Mouse (Mus musculus): ENCODE data around the gene Fchsd2.

The Fchsd2 gene

DNA sequence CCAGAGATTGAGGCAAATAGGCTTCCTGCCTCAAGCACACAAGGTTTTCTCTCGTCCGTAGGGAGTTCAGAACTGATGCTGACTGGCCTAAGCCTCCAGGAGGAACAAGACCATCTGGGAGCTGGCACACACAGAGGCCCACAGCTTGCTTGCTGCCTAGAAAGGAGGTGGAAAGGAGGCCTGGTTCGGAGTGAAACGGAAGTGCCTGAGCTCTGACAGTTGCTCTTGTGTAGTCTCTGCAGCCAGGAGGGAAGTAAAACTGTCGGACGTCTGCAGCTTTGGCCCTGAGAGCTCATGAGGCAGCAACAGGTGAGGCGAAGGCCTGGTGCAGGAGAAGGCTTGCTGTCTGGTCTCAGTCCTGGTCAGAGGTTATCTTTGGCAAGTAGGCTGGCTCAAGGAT lies at the start of gene Fchsd2:
Gene Fchsd2 (plus strand): TSS at position 246 of the 400 bp plus-strand sequence.
- DNase-seq (ENCODE audit: low spot score) = no peak

DNA sequence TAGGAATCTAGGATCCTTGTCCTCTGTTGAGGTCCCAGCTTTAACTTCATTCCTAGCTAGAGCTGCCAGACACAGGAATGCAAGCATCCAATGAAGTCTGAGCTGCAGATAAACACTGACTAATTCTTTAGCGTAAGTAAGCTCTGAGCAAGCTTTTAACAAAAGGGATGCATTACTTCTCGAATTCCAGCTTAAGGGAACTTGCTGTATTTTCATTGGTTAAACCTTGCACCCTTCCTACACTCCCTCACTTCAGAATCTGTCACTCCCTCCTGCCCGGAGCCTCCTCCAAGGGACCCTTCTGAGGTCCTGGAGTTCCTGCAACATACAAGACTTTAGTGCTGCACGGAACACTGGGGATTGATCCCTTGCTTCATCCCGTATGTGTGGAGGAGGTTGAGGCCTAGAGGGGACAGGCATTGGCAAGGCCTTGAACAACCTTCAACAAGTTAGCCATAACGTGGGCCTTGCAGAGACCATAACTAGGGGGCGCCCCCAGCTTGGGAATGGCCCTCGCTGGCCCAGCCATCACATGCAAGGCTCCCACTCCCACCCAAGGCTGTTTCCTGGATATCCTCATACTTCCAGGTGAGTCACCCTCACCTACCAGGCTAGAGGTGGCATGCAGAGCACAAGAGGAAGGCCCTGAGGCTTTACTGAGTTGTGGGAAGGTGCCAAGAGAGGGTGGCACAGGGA lies 48.7 kb upstream of the Fchsd2 start:
- no peak for DNase-seq (ENCODE audit: low spot score)

DNA sequence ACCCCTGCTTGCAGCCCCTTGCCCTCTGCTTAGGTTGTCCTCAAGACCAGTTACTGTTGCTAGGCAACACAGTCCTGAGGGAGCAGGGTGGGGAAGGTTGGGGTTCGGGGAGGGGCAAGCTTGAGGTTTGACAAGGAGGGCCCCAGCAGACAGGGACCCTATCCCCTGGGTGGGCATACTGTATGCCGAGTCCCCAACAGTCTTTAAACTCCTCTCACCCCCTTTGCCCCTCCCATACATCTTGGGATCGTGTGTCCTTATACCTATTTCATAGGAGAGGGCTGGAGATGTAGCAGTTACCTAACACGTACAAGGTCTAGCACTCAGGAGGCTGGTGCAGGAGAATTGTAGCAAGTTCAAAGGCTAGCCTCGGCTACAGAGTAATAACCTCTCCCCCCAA lies 44.4 kb upstream of the Fchsd2 start:
- DNase-seq (ENCODE audit: low spot score) = no peak

DNA sequence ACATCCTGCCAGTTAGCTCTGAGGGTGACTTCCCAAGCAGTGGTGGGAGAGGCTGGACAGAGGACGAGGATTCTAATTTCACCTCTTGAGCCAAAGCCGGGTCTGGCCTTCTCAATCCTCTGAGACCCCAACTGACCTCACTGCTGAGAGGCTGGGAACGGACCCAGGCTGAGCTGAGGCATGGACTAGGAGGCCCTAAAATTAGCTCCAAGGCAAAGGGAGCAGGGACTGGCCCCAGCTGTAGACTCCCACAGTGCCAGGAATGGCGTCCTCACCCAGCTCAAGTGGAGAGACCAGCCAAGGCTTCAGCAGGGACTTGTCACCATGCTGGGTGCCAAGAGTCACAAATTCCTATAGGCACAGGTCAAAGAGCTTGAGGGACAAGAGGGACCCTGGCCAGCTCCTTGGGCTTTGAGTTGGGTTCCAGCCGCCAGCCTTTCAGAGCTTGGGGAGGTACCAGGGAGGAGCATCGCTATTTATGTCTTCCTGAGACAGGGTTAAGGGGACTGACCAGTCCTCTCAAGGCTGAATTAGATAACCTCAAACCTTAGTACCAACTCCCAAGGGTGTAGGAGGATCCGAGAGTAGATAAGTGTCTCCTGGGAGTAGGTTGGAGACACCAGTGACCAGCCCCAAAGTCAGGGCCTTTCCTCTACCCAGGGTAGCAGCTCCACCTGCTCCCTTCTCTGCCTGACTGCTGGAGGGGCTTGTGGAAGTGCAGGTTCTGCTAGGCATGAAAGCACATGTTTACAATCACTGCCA lies 43.2 kb upstream of the Fchsd2 start:
- peak; percentile 7 for DNase-seq (ENCODE audit: low spot score)

DNA sequence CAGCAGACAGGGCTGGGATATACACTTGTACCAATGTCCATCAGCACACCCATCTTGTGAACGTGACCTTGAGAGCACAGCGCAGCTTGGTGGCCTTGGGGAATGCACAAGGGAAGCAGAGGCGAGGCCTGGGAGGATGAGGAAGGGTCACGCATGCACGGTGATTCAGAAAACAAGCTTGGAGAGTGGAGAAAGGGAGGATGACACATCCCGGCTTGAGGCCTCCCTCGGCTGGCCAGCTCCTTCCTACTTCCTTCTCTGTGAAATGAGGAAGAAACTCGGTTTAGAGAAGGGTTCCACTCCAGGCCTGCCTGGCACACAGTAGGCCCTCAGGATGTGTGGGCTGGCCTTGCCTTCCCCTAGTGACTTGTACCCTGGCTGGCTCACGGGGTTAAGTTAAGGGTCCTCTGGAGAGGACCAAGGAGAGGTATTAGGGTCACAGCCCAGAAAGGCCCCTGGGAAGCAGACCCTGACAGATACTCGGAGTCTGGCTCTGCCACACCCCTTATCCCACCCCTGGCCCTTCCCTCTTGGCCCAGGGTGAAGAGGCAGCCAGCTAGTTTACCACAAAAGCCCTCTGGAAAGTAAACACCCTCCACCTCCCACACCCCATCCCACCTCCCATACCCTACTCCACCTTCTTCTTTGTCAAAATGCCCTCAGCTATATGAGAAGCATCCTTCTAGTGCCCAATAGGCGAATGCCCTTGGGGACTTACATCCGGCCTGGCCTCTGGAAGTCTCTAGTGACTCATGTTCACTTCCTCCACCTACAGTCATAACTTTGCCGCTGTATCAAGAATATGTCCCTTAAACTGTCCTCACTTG lies 41.7 kb upstream of the Fchsd2 start:
- no peak for DNase-seq (ENCODE audit: low spot score)

DNA sequence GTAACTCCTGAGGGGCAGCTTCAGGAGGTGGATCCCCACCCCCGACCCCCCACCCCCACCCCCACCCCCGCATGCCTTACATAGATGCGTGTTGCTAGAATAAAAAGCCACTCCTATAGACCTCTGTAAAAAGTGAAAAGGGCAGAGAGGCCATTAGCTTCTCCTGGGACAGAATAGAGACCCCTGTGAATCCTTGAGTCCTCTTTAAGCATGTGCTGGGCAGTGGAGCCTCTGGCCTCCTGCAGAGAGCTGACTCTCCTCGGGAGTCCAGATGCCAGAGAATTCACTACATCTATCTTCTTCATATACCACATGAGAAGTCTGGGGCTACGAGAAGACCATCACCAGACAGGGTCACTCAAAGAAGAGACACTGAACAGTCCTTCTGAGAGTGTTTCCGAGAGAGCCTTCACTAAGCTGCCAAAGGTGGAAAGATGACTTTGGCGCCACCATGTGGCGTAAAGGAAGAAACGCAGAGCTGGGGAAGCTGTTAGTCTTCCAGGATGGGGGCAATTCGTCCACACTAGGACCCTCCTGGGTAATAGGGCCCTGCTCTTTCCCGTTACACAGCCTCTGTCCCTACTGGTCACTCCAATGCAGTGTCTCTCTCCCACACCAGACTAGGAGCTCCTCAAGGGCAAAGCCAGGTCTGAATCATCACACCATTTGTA lies 41.0 kb upstream of the Fchsd2 start:
- peak; percentile 72 for DNase-seq (ENCODE audit: low spot score)

DNA sequence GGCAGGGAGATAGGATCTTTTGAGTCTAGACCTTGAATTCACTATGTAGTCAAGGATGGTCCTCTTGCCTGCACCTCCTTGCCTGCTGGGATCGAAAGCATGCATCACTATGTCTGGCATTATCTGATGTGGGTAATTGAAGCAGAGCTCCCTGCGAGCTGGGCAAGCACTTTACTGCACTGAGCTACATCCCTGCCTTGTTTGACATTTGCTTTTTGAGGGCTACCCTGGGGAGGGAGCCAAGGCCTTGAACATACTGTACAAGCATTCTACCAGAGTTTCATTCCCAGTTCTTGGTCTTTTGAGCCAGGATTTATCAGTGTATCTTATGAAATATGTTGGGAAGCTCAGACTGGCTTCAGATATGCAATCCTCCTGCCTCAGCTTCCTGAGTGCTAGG lies 39.5 kb upstream of the Fchsd2 start:
- no peak for DNase-seq (ENCODE audit: low spot score)

DNA sequence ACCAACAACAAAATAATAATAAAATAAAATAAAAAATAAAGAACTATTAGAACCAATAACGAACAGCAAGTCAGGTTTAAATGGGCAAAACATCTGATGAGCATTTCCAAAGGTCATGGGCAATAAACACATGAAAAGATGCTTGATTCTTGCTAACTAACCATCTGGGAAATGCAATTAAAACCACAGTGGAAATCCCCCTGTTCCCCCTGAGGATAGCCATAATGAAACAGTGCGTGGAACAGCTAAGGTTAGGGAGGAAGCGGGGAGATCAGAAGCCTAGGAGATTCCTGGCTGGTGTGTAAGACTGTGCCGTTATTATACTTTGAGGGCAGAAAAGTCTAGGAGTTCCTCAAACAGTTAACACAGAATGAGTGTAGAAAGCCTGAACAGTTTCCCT lies 35.4 kb upstream of the Fchsd2 start:
- no peak for DNase-seq (ENCODE audit: low spot score)

DNA sequence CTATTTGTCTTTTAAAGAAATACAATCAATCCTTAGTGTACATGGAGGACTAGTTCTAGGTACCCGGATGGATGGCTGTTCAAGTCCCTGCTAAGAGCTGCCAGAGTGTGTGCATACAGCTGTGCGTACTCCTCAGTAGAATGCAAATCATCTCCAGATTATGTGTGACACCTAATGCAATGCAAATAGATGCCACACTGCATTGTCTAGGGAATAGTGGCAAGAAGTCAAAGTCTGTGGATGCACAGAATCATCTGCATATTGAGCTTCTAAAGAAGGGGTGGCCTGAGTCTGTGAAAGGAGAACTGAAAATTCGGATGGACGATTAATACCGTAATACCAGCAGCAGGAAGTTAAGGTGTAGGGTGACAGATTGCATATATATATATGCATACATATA lies 33.5 kb upstream of the Fchsd2 start:
- no peak for DNase-seq (ENCODE audit: low spot score)

DNA sequence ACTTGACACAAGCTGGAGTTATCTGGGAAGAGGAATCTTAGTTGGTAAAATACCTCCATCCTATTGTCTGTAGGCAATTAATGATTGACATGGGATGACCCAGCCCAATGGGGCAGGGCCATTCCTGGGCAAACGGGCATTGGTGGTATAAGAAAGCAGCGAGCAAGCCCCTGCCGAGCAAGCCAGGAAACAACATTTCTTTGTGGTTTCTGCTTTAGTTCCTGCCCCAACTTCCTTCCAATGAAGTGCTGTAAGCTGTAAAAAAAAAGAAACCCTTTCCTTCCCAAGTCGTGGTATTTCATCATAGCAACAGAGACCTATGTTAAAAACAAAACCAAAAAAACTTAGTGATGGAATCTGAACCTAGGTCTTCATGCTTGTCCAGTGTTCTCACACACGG lies 32.2 kb upstream of the Fchsd2 start:
- DNase-seq (ENCODE audit: low spot score) = no peak

DNA sequence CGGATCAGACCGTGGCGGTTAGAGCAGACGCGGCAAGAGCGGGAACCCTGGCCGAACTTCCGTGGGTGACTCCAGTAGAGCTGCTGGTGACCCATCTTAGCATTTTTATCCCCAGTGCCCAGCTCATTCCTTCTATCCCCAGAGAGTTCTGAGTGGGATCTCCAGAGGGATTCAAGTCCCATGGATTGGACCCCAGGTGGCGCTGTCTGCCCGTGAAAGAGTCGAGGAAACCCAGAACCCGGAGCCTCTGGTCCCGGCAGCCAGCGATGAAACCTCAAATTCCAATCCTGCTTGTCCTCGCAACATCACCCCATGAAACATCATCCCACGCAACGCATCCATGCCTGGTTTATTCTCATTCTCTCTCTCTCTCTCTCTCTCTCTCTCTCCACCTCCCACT lies 31.3 kb upstream of the Fchsd2 start:
- DNase-seq (ENCODE audit: low spot score) = peak; percentile 64

DNA sequence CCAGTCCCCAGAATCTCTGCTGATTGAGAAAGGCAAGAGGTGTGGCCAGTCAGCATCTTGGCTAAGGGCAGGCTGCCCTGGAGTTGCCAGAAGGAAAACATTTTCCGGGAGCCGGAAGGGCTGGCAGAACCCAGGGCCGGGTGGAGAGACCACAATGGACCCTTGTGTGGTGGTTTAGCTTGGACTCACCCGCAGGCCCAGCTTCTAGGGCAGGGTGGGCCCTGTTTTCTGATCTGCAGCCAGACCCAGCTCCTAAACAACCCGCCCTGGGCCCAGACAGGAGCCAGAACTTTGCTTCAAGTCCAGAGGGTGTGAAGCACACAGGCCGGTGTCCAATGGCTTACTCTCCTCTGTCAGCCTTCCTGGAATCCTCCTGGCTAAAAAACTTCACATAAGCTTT lies 30.4 kb upstream of the Fchsd2 start:
- DNase-seq (ENCODE audit: low spot score) = peak; percentile 7

DNA sequence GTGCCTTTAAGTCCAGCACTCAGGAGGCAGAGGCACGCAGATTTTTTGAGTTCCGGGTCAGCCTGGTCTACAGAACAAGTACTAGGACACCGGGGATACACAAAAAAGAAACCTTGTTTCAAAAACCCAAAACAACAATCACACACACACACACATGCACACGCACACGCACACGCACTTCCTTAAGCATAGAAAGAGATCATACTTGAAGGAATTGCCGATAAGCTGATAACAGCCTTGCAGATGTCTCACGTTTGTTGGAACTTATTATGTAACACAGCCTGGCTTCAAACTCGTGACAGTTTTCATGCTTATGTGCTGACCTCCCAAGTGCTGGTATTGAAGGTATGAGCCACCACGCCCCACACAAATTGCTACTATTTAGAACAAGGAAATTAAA lies 29.1 kb upstream of the Fchsd2 start:
- no peak for DNase-seq (ENCODE audit: low spot score)

DNA sequence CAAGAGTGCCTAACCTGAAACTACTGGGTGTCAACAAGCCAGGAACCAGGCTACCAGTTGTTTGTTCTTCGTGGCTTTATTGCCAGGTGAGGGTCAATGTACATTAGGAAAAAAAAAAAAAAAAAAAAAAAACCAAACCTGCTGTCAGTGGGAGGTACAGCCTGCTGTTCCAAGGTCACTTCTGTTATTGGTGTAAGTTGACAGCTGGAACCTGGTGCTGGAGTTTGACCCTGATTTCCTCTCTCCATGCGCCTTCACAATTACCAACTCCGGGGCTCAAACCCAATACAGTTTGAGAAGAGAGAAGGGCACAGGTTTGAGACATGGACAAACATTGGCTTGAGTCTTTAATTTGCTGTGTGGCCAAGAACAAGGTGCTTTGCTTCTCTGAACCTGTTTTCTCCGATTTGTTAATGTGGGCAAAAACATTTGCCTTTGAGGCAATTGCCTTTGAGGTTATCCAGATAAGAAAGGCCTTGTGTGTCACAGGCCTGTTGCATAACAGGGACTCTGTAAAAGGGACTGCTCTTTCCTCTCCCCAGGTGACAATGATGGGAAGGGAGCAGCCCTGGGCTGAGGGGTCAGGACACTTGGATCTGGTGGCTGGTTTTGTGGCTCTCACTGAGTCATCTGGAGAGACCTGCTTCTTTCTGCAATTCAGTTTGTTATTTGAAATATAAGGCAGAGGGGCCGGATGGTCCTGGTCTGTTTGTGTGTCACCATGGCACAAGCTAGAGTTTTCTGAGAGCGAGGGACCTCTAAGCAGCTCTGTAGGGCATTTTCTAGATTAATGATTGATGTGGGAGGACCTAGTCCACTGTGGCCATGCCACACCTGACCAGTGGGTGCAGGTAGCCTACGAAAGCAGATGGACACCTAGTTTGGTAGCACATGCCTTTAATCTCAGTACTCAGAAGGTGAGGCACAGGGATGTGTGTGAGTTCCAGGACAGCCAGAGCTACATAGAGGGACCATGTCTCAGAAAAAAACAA lies 27.7 kb upstream of the Fchsd2 start:
- DNase-seq (ENCODE audit: low spot score) = no peak

DNA sequence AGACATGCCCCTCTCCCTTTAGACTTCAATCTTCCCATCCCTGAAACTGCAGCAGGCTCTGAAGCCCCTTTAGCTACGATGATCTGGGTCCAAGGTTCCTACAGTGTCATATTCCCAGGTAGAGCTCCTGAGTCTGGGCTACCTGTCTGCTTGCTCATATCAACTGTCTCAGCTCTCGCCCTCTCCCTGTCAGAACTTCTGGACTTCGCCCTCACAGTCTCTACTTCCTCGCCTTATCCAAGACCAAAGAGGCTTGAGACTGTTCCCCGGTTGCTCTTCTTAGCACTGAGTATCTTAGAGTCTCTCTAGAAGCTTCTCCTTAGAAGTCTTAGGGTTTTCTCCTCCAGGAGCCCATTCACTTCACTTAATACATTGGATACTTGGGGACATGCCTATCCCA lies 26.7 kb upstream of the Fchsd2 start:
- no peak for DNase-seq (ENCODE audit: low spot score)

DNA sequence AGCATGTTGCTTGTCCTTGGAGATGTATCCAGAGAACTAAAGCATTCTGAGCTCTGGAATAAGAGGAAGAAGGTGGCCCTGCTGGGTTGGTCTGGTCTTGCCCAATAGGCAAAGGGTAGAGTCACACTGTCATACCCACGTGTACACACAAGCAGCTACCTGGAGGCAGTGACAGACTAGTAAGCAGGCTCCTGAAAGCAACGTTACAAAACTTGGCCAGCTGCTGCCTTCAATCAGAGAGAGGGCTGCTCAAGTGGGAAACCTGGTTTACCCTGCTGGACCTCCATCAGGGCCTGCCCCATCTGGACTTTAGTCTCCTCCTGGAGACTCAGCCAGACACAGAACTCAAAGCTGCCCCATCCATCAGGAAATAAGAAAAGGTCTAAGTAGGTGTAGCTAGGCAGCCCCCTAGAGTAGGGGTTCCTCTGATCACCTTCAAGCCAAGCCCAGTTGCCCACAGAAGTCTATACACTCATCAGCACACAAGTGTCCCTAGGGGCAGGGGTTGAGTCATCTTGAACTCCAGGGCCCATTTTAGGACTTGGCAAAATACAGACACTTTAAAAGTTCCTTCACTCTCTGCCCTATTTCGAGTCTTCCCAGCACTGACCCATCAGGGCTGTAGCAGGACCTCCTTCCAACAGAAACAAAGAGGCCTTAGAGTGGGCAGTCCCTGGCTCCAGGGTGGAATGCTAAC lies 25.9 kb upstream of the Fchsd2 start:
- DNase-seq (ENCODE audit: low spot score) = peak; percentile 65

DNA sequence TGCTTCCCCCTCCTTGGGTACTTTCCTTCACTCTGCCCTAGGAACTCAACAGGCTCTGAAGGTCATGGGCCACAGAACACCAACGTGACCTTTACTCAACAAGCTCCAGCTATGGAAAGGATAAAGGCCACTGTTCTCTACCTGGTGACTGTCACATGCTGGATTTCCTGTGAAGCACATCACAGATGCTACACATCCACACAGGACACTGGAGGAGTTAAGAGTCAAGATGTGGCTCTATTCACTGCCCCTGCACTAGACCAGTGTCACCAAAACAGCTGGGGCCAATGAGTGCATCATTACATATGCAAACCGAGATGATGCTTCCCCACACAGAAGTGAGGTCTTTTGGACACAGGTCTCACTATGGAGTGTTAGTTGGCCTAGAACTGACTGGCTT lies 25.1 kb upstream of the Fchsd2 start:
- DNase-seq (ENCODE audit: low spot score) = no peak

DNA sequence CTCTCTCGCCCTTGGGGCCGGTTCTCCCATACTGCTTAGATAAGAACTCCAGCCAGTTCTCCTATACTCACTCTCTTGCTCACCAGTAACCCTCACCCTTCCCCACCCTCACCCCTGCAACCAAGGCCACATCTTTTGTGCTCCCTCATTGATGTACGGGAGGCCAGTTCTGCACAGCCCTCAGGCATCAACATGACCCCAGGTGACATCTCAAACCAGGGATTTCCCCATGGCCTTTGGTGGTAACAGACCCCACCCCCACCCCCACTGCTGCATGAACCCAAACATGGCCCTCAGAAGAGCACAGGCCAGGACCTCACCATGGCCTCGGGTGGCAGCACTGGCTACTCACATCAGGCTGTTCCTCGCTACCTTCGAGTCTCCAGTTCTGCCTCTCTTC lies 23.4 kb upstream of the Fchsd2 start:
- no peak for DNase-seq (ENCODE audit: low spot score)

DNA sequence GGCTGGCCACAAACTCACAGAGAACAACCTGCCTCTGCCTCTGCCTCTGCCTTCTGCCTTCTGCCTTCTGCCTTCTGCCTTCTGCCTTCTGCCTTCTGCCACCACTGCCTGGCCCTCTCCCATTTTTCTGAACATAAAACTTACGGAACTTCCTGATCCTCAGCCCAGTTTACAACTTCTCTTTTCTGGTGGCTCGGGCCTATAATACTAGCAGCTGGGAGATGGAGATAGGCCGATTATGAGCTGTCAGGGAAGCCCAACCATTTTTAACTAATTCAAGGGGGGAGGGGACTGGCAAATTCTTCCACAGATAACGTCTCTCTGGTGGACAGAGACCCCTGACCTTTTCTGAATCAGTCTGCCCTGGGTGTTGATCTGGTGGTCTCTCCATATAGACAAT lies 22.3 kb upstream of the Fchsd2 start:
- no peak for DNase-seq (ENCODE audit: low spot score)

DNA sequence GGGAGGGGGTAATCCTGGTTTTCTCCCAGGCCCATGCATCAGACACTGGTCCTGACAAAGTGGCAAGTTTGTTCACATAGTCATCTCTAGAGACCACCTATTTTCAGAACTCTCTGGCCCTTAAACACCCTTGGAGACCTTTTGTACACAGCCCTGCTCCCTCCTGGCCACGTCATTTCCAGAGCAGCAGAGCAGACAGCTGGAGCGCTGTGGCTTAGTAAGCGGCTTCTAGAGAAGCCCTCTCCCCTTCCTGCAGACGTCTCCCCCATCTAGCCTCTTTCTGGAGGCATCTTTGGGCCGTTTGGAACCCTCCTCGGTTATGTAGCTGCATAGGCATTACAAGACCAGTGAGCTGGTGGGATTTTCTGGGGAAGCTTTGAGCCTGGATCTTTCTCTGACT lies 21.6 kb upstream of the Fchsd2 start:
- no peak for DNase-seq (ENCODE audit: low spot score)
